Mouse (Mus musculus): Measurements from ENCODE around the gene Vmn1r117.
"Not testable (repeated sequence)": the region's sequence is repeated elsewhere in the genome, so short reads cannot be mapped to it uniquely, and the experiment has no call there.

The Vmn1r117 gene

DNA sequence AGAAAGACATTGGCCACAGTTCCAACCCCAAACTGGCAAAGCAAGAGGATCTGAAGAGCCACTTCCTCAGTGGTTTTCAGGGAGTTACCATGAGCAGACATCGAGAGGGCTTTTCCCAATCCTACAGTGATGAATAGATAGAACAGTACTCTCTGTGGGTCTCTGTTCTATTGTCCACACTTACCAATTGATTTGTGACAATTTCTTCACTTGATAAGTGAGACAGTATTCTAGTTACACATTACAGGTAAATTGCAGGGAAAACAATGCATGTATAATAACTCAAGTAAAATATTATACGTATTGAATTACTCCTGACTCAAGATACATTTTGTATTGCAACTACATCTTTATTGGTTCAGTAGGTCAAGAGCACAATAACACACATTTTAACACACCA lies at the start of gene Vmn1r117:
Gene Vmn1r117, minus strand, starts transcription at position 101 of the 400 bp plus-strand sequence.
- not testable (repeated sequence) for DNase-seq (ENCODE audit: low spot score)

DNA sequence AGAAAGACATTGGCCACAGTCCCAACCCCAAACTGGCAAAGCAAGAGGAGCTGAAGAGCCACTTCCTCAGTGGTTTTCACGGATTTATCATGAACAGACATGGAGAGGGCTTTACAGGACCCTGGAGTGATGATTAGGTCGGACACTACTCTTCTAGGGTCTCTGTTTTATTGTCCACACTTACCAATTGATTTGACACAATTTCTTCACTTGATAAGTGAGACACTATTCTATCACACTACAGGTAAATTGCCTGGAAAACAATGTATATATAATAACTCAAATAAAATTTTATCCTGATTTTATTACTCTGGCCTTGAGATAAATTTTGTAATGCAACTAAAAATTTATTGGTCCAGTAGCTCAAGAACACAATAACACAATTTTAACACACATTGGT lies 28.3 kb upstream of the Vmn1r117 start, which contains the start of gene Vmn1r118:
Gene Vmn1r118, minus strand, starts transcription at position 101 of the 400 bp plus-strand sequence.
- not testable (repeated sequence) for DNase-seq (ENCODE audit: low spot score)

DNA sequence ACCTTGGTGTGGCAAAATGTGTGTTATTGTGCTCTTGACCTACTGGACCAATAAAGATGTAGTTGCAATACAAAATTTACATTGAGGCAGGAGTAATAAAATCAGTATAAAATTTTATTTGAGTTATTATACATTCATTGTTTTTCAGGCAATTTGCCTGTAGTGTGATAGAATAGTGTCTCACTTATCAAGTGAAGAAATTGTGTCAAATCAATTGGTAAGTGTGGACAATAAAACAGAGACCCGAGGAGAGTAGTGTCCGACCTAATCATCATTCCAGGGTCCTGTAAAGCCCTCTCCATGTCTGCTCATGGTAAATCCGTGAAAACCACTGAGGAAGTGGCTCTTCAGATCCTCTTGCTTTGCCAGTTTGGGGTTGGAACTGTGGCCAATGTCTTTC lies 12.0 kb downstream of the Vmn1r117 start, which contains the start of gene Vmn1r116:
Gene Vmn1r116, plus strand, starts transcription at position 301 of the 400 bp plus-strand sequence.
- not testable (repeated sequence) for DNase-seq (ENCODE audit: low spot score)

DNA sequence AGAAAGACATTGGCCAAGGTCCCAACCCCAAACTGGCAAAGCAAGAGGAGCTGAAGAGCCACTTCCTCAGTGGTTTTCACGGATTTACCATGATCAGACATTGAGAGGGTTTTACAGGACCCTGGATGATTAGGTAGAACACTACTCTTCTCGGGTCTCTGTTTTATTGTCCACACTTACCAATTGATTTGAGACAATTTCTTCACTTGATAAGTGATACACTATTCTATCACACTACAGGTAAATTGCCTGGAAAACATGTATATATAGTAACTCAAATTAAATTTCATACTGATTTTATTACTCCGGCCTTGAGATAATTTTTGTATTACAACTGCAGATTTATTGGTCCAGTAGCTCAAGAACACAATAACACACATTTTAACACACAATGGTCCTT lies 39.0 kb downstream of the Vmn1r117 start, which contains the start of gene Vmn1r115:
Gene Vmn1r115, minus strand, starts transcription at position 101 of the 400 bp plus-strand sequence.
- not testable (repeated sequence) for DNase-seq (ENCODE audit: low spot score)
